Mouse (Mus musculus): Measurements from ENCODE around the gene Cdc42se1.

GRCm38 (mm10) chr3:95283589-95283941 is 55.0 kb downstream of the Cdc42se1 start:
- TF ChIP-seq EP300 (IDR thresholded peaks at IDR 0.05; ENCODE audit: low read depth in 1 of 2, low read length in 2 of 2) (no peak), ZKSCAN1 (IDR thresholded peaks at IDR 0.05; ENCODE audit: low read depth, low read length) (no peak), CTCF (IDR thresholded peaks at IDR 0.05 in 2 of 3, conservative IDR thresholded peaks at IDR 0.05 in 1 of 3; ENCODE audit: control insufficient read depth in 1 of 3, insufficient read depth in 1 of 3, low read depth in 2 of 3, low read length in 3 of 3, poor library complexity in 1 of 3, severe bottlenecking in 1 of 3) (0 out of 6 replicates have a peak, but pooled peaks of 1 of the 3 experiments have one; percentile 8)
